In the genomic region with DNA sequence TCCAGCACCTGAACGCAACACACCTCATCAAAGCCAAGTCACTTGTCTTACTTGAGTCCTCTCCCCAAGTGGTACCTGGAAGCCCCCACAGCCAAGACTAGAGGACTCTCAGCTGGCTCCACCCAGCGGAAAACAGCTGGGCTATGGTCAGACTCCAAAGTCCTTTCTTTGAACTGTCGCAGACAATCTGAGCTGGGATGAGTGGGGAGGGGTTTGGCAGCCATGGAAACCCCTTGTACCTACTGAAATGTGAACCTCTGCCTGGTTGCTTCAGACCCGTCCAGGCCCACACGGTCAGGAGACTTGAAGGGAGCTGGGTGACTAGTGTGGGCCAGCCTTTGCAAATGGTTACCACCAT, we compare ENCODE assay signal across 9 mouse cellular contexts. TPM values are rescaled to one million over a fixed set of nuclear protein-coding genes. Genes with fewer than 3 reads are reported as not detected.
DNase-seq lines count a peak whose midpoint lies in the region; ATAC-seq lines count a peak whose summit lies in the region.
"Had no signal": no experiment of that assay in that cellular context is flagged by ENCODE, and none has a peak within 500 bp of the region (broad histone marks: within the 10 kb centered on the region; RNA-seq: fewer than 3 reads in every experiment).

No protein-coding gene starts in this region.

- peak; percentile 14; the same call in 1 of the 2 replicates for ATAC-seq in hindbrain, embryonic 14.5 days (ENCODE audit: low FRiP score)
- no peak for ATAC-seq in limb, embryonic 11.5 days (ENCODE audit: insufficient number of reproducible peaks, low FRiP score, low TSS enrichment, low read depth)
- peak; percentile 14; the same call in 1 of the 2 replicates for ATAC-seq in midbrain, embryonic 16.5 days
- ATAC-seq in erythroblast, adult 5-6 weeks (replicated peaks; ENCODE audit: low FRiP score, poor library complexity, severe bottlenecking), result no peak
- no peak for ATAC-seq in cerebellum, adult (ENCODE audit: insufficient number of reproducible peaks, low FRiP score, low TSS enrichment)

- peaks cover 90% of the 10 kb centered on the region for H3K36me3 ChIP-seq in embryonic facial prominence, embryonic 10.5 days (replicated peaks)
- H3K36me3 ChIP-seq in hindbrain, embryonic 14.5 days (replicated peaks; ENCODE audit: control insufficient read depth, insufficient read depth), result peaks cover 29% of the 10 kb centered on the region
- H3K36me3 ChIP-seq in limb, embryonic 11.5 days (ENCODE audit: control insufficient read depth, insufficient read depth, low read length), result peaks cover 12% of the 10 kb centered on the region
- H3K36me3 ChIP-seq in midbrain, embryonic 16.5 days (ENCODE audit: control insufficient read depth, insufficient read depth, low read length), result 0 out of 2 replicates have a peak, but pooled peaks cover 3% of the 10 kb centered on the region

- H3K9me3 ChIP-seq in embryonic facial prominence, embryonic 10.5 days, result no peaks in the 10 kb centered on the region
- no peaks in the 10 kb centered on the region for H3K9me3 ChIP-seq in hindbrain, embryonic 14.5 days (ENCODE audit: control insufficient read depth, low read length)
- no peaks in the 10 kb centered on the region for H3K9me3 ChIP-seq in limb, embryonic 11.5 days (ENCODE audit: control insufficient read depth, low read length)
- no peaks in the 10 kb centered on the region for H3K9me3 ChIP-seq in midbrain, embryonic 16.5 days (replicated peaks; ENCODE audit: control insufficient read depth, low read length, poor library complexity, severe bottlenecking)

- H3K27ac ChIP-seq in embryonic facial prominence, embryonic 10.5 days (replicated peaks), result peak overlapping the region; percentile 69; the same call in 1 of the 2 replicates
- peak overlapping the region; percentile 66 for H3K27ac ChIP-seq in hindbrain, embryonic 14.5 days
- H3K27ac ChIP-seq in limb, embryonic 11.5 days (replicated peaks; ENCODE audit: low read depth, low read length), result no peak overlapping the region
- H3K27ac ChIP-seq in midbrain, embryonic 16.5 days (ENCODE audit: low read length), result peak overlapping the region; percentile 22; the same call in 1 of the 2 replicates

- no peak overlapping the region for H3K9ac ChIP-seq in hindbrain, embryonic 14.5 days
- no peak overlapping the region for H3K9ac ChIP-seq in limb, embryonic 11.5 days (ENCODE audit: low read length)
- H3K9ac ChIP-seq in midbrain, embryonic 16.5 days (ENCODE audit: low read depth, low read length), result no peak overlapping the region

- peak; percentile 48 for DNase-seq in embryonic facial prominence, embryonic 10.5 days (ENCODE audit: low spot score)
- DNase-seq in hindbrain, embryonic 14.5 days (ENCODE audit: low spot score), result no peak
- peak; percentile 29 for DNase-seq in limb, embryonic 11.5 days (ENCODE audit: low spot score)
- no peak for DNase-seq in gastrocnemius, postnatal 25 days
- no peak for DNase-seq in thymus, postnatal 4 days

- H3K4me1 ChIP-seq in embryonic facial prominence, embryonic 10.5 days, result peaks cover 26% of the 10 kb centered on the region
- H3K4me1 ChIP-seq in hindbrain, embryonic 14.5 days (replicated peaks; ENCODE audit: control insufficient read depth, insufficient read depth, low read length), result peaks cover 28% of the 10 kb centered on the region
- no peaks in the 10 kb centered on the region; the same call in 1 of the 2 replicates for H3K4me1 ChIP-seq in limb, embryonic 11.5 days (ENCODE audit: control insufficient read depth, insufficient read depth, low read length)
- H3K4me1 ChIP-seq in midbrain, embryonic 16.5 days (ENCODE audit: control insufficient read depth, insufficient read depth, low read length), result peaks cover 22% of the 10 kb centered on the region

- H3K27me3 ChIP-seq in embryonic facial prominence, embryonic 10.5 days (replicated peaks; ENCODE audit: low read depth, poor library complexity, severe bottlenecking), result no peaks in the 10 kb centered on the region
- H3K27me3 ChIP-seq in hindbrain, embryonic 14.5 days (ENCODE audit: control insufficient read depth, insufficient read depth, low read length), result no peaks in the 10 kb centered on the region
- H3K27me3 ChIP-seq in limb, embryonic 11.5 days (ENCODE audit: control insufficient read depth, insufficient read depth, low read length), result no peaks in the 10 kb centered on the region
- H3K27me3 ChIP-seq in midbrain, embryonic 16.5 days (ENCODE audit: control insufficient read depth, insufficient read depth, low read depth, low read length), result no peaks in the 10 kb centered on the region

- 42% methylated on average over 5 of the region's 5 CpGs for WGBS in embryonic facial prominence, embryonic 10.5 days
- WGBS in hindbrain, embryonic 14.5 days, result 22% methylated on average over 5 of the region's 5 CpGs
- 45% methylated on average over 5 of the region's 5 CpGs for WGBS in limb, embryonic 11.5 days
- 11% methylated on average over 5 of the region's 5 CpGs for WGBS in midbrain, embryonic 16.5 days

- no peak overlapping the region for H3K4me2 ChIP-seq in hindbrain, embryonic 14.5 days (replicated peaks)
- no peak overlapping the region for H3K4me2 ChIP-seq in limb, embryonic 11.5 days (ENCODE audit: low read depth, severe bottlenecking)
- H3K4me2 ChIP-seq in midbrain, embryonic 16.5 days (ENCODE audit: low read length), result no peak overlapping the region

- H3K4me3 ChIP-seq in embryonic facial prominence, embryonic 10.5 days, result no peak overlapping the region
- no peak overlapping the region for H3K4me3 ChIP-seq in hindbrain, embryonic 14.5 days (replicated peaks; ENCODE audit: low read length)
- no peak overlapping the region for H3K4me3 ChIP-seq in limb, embryonic 11.5 days (ENCODE audit: low read depth, low read length)
- no peak overlapping the region for H3K4me3 ChIP-seq in midbrain, embryonic 16.5 days (ENCODE audit: low read depth, low read length)
- H3K4me3 ChIP-seq: erythroblast, embryonic 14.5 days had no signal

RNA-seq across cellular contexts. Expression of gene Psmb7, which starts 58.5 kb away (rescaled TPM):
- polyA plus RNA-seq in embryonic facial prominence, embryonic 10.5 days (2016; fragmentation: Nextera tagmentation; extraction: Ambion mirVana), result 331 and 334 TPM in 2 replicates
- 291 and 305 TPM in 2 replicates for polyA plus RNA-seq in hindbrain, embryonic 14.5 days (2014; fragmentation: Nextera tagmentation; extraction: Ambion mirVana)
- polyA plus RNA-seq in limb, embryonic 11.5 days (2014; fragmentation: Nextera tagmentation; extraction: Ambion mirVana), result 352 and 366 TPM in 2 replicates
- 260 and 275 TPM in 2 replicates for polyA plus RNA-seq in midbrain, embryonic 16.5 days (2015; fragmentation: Nextera tagmentation; extraction: Ambion mirVana)
- 100 to 1,000 TPM; 281 to 289 TPM for total RNA-seq in gastrocnemius, postnatal 25 days (2021)
- 55.8 and 124 TPM in 2 replicates for total RNA-seq in erythroblast, adult 5-6 weeks (2015; ENCODE audit: low replicate concordance)
- 83.9 and 94.1 TPM in 2 replicates for total RNA-seq in erythroblast, adult 5-6 weeks (2017; ENCODE audit: low replicate concordance)

Comparison
In these comparisons a context has a peak if more than half of its experiments do, and no peak if none do; other contexts are left out.
1. DNase-seq: peak in embryonic facial prominence, embryonic 10.5 days (single experiment) and limb, embryonic 11.5 days (single experiment); none in hindbrain, embryonic 14.5 days (single experiment), gastrocnemius, postnatal 25 days (single experiment) and thymus, postnatal 4 days (single experiment).
2. ATAC-seq: peak in hindbrain, embryonic 14.5 days (single experiment) and midbrain, embryonic 16.5 days (single experiment); none in limb, embryonic 11.5 days (single experiment), erythroblast, adult 5-6 weeks (single experiment) and cerebellum, adult (single experiment).